Mouse (Mus musculus) mouse trophoblast stem cell (cell line): Measurements from ENCODE around the gene Rere.

ENCODE experiments used
- in situ Hi-C, 2 experiments: fragments of 300-500 bp; cut with MseI, MboI; formaldehyde crosslinking; loops; 2 replicates in 1 of 2; 3 replicates in 1 of 2; pipeline ENCODE4 v1.15.1; 2025

Gene Rere

DNA sequence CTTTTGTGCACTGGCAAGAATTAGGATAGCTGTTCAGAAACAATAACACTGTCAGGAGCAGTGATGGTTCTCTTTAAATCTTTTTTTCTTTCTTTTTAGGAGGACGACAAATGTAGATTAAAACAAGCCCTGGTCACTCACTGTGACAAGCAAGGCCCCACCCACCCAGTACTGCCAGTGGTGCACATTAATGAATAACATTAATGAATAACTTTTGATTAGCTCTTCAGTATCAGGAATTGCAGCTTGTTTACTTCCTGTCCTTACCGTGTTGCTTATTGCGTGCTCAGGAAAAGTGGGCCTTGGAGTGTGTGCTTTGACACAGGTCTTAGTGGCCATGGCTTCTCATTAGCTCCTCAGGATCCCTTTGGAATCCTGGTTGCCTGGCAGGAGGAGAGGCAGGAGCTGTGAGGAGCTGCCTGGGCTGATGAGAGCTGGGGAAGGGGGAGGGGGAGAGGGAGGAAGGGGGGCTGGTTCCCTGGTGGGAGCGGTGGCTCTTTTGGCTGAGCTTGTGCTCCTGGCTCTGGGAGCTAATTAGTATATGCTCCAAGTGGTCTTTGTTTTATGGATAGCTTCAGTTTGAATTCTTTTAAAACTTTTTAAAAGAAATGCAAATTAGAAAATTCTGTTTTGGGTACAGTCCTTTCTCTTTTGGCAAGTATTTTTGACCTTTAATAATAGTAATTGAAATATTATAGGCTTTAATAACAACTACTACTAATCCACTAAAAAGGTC lies 65.4 kb downstream of the Rere start:
- in situ Hi-C loops: loop anchor here in 1 of 2 experiments (5.0 kb wide), 1 partner anchor 115 kb away; no protein-coding TSS in a partner anchor

DNA sequence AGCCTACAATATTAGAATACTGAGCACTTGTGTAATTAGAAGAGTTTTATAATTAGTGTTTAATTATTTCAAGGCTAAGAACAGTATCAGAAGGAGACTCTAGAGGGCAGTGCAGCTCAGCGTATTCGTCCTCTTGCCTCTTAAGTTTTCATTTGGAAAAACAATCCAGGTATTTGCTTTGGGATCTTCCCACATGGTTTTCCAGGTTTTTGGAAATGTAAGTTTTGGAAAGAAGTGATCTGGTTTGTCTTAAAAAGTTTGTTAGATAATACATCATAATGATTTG lies 65.9 kb downstream of the Rere start:
- in situ Hi-C loops: loop anchor here in 1 of 2 experiments (5.0 kb wide), 1 partner anchor 115 kb away; no protein-coding TSS in a partner anchor

DNA sequence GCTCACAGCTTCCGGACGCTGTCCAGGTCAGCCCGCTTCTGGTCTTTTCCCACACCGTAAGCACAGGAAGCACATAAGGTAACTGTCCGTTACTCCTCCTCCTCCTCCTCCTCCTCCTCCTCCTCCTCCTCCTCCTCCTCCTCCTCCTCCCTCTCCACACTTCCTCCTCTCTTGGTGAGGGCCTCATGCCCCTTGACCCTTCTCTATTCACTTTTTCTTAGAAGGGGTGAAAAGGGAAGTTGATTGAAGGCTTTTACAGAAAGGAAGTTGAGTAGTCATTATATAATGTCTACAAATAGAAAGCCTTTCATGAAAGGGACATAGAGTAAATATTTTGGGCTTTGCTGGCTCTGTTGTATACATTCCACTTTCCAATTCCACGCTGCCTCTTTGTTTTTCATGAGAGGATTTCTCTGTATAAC lies 68.2 kb downstream of the Rere start:
- in situ Hi-C loops: loop anchor here in 1 of 2 experiments (5.0 kb wide), 1 partner anchor 113 kb away; no protein-coding TSS in a partner anchor

DNA sequence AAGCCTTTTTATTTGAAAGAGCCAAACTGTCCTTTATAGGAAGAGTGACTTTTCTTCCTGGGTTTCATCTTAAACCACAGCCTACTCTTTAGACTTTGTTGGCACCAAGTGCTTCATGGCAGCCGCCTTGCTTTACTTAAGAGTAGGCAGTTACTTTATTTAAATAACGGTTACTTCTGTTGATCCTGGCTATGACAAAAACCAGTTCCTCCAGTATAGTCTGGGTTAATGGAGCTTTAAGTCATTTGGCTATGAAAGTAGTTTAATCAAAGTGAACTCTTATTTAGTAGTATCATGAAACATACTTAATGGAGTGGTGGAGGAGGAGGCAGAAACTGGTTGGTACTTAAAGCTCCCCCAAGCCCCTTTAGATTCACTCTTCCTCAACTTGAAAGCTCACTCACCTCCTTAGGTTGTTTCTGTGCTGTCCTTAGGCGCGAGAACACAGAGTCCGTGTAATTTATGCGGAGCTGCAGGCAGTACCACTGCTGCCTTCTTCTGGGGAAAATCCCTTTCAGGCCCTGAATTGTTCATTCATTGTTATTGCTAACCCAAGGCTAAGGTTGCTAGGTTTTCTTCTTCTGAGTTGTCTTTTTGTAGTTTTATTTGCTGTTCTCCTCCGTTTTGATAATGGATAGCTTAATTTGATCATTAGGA lies 70.1 kb downstream of the Rere start:
- in situ Hi-C loops: no loop called here

DNA sequence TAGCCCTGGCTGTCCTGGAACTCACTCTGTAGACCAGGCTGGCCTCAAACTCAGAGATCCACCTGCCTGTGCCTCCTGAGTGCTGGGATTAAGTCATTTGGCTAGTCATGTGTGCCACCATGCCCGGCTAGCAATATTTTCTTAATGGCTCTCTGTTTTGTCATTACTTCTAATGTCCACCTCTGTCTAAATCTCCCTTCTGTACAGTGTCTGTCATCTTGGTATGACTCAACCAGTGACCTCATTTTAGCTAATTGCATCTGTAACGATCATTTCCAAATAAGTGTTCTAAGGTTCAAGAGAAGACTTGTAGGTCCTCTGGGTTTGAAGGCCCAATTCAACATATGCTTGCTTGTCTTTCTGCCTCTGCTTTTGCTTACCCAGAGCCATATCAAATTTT lies 71.3 kb downstream of the Rere start:
- in situ Hi-C loops: no loop called here

DNA sequence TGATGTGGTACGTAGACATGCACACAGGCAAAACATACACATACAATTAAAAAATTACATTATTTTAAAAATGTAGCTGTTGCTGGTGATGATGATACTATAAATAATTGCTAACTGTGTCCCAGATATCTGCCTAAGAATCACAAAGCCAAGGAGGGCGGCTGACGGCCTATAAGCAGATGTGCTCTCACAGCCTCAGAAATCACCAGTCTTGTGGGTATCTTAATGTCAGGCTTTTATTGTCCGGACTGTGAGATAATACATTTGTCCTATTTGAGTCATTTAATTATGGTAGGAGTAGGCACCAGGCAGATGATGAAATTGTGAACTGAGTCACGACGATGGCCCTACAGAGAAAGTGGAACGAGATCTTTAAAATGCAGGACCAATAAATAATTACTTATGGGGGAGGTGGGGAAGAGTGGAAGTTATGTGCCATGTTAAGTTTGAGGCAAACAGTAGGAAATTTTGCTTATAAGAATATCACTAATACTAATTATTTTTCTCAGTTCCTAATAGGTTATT lies 72.0 kb downstream of the Rere start:
- in situ Hi-C loops: no loop called here

DNA sequence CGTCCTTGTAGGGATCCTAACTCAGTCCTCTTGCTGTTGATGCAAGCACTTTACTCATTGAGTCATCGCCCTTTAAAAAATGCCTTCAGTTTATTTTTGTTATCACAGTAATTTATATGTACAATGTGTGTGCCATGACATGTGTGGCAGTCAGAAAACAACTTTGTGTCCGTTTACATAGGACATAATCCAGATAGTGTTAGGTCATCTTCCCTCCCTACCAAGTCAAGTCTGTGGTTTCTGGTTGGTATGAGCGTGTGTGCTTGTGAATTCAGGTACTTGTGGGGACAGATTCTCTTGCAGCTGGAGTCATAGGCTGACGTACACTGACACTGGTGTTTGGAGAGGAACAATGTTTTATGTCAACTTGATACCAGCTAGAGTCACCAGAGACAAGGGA lies 74.4 kb downstream of the Rere start:
- in situ Hi-C loops: no loop called here

DNA sequence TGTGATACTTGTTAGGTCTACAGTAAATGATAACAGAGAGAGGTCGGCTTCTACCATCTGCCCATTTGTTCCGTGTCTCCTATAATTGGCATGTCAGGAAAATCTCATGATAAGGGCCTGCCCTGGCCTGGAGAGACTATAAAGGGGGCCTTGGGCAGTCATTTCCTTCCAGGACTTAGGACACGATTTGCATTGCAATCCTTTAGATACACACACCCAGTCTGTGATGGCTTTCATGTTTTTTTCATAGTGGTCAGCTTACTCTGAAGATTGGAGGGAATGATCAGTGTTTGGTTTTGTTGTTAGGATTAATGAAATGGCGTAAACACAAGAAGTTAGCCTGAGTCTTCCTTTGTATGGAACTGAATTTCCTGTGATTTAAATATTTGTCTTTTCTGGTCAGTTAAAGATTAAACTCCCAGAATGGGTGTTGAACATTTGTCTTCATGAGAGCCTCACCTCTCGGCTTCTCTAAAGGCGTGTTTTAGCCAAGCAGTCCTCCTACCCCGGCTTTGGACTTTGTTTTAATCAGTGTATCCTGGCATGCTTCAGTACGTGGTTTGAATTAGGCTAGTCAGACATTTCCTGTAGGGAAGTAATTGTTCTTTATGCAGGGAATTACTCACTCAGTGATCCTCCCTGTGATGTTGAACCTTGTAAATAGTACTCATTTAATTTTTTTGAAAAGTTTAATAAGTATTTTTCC lies 80.7 kb downstream of the Rere start:
- in situ Hi-C loops: no loop called here

DNA sequence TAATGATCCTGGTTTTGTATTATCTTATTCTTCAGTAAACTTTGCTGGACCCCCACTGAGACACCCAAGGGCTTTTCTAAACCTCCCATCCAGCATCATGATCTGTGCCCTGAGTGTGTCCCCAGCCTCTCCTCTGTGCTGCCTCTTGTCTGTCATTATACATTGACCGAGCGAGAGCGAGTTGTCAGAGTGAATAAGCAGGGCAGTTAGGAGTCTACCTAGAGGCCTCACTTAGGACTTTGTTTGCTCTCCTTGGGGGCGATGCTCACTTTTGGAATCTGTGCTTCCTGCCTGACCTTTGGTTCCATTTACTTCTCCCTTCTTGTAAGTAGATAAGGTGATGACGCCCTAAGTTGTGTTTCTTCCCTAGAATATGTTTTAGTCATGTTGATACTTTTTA lies 81.4 kb downstream of the Rere start:
- in situ Hi-C loops: no loop called here

DNA sequence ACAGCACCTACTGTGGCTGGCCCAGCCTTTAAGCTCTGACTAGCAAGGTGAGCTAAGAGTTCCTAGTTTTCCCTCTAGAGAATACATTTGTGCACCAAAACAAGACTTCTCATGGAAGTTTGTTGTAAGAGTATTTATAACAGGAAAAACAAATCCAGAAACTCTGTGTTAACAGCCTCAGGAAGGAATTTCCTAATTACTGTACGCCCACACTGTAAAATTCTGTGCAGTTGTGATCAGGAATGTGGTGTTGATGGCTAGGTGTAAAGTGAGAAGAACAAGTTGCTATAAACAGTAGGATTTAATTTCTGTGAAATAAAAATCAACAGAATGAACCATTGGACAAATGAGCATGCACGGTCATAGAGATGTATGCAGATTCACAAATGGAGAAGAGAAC lies 83.3 kb downstream of the Rere start:
- in situ Hi-C loops: no loop called here

DNA sequence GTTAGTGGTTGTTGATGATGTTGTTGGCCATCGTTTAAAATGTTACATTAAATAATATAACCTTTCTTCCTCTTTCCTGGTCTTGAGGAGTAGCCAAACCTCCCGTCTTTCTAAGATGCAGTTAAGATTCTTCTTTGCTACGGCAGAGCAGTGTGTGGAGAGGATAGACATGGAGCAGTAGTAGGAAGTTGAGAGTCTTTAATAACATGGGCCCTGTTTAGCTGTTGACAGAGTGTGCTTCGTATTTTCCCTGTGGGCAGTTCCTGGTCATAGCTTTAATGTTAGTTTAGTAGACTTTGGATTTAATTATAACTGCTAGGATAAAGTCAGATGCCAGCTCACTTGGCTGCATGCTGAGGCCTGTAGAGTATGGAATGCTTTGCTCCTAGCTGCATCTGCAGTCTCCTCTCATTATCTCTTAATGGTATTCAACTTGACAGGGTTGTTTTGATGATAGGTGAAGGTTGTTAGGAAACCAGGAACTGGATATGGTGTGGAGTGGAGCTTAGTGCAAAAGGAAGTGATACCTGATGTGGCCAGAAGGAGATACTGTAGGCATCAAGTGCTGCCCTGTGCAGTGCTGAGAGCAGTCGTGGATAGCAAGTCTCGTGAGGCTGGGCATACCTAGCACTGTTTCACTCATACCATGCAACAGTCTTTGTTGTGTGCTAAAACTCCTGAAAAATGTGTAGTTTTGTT lies 85.2 kb downstream of the Rere start:
- in situ Hi-C loops: no loop called here

DNA sequence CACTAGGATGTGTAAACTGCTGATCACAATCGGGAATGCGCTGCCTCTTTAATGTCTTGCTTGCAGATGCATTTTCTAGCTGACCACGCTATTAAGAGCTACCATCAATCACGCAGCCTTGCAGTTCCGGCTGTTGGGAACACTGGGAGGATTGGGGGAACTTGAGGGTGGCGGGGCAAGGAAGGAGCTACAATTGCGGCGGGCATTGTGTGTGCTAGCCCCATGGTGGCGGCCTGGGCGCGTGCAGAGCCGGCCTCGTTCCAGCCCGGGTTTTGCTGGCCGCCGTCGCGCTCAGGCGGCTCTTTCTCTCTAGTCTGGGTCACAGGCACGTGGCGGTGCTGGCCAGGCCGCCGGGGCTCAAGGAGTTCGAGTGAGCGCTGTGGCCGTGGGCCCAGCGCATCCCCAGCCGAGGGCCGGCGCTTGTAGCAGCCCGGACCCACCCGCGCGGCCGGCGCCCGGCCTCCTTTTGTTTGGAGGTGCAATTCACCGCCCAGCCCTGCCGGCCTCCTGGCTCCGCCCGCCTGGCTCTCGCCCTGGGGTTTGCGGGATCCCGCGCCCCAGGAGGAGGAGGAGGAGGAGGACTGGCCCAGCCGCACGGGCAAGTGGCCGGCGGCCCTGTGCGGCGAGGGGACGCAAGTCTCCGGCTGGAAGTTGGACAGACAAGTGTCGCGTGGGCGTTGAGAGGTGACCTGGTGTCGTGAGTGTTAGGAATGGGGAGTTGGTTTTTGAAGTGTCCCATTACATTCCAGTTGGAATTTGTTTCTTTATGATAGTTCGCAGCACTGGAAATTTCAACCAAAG lies 90.3 kb downstream of the Rere start:
- in situ Hi-C loops: no loop called here

DNA sequence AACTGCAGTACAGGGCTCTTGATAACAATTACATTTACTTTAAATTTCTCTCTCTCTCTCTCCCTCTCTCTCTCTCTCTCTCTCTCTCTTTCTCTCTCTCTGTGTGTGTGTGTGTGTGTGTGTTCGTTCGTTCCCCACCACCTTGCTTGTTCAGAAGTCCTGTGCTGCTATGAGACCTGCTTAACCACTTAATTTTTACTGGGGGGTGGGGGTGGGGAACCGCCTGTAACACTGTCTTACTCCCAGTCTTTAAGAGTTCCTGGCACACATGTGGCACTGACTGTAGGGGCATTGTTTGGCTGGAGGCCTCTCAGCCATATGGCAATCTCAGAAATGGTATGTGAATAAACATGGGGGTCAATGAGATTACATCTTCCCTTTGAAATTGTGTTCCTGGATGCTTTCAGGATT lies 91.2 kb downstream of the Rere start:
- in situ Hi-C loops: no loop called here

DNA sequence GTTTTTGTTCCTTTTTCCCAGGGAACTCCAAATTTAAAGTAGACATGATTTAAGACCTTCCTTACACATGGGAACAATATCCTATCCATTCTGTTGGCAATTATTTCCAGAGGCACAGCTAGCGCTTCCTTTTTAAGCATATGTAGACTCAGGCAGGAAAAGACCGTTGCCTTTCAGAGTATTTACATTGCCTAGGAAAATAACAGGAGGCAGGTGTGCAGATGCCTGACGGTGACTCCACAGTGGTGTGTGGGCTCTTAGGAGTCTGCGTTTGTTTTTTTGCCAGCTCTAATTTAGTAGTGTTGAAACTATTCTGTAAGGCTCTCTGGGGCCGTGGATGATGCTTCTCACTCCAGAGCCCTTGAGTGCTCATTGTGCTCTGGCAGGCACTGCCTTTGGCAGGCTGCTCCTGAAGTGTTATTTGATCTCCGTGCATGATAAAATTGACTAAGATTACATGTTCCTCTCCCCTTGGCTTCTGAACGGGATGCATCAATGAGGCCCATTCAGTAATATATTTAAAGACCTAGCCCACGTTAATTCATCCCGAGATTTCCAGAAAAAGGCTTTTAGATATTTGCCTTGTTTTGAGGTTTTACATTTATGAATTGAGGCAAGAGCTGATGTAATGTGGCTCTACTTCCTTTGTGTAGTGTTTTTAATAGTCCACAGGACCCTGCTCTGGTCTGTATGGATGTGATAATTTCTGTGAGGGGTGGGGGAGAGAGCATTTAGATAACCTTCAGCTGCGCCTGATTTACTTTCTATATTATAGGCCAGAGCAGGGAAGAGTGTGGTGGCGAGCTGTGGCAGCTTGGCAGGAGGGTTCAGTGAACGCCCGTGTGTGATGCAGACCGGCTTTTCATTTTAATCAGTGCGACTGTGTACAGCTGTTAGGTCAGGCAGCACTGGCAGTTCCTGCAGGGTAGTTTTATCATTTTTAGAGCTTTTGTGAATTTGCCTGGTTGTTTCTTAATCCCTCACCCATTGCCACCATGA lies 92.0 kb downstream of the Rere start:
- in situ Hi-C loops: no loop called here

DNA sequence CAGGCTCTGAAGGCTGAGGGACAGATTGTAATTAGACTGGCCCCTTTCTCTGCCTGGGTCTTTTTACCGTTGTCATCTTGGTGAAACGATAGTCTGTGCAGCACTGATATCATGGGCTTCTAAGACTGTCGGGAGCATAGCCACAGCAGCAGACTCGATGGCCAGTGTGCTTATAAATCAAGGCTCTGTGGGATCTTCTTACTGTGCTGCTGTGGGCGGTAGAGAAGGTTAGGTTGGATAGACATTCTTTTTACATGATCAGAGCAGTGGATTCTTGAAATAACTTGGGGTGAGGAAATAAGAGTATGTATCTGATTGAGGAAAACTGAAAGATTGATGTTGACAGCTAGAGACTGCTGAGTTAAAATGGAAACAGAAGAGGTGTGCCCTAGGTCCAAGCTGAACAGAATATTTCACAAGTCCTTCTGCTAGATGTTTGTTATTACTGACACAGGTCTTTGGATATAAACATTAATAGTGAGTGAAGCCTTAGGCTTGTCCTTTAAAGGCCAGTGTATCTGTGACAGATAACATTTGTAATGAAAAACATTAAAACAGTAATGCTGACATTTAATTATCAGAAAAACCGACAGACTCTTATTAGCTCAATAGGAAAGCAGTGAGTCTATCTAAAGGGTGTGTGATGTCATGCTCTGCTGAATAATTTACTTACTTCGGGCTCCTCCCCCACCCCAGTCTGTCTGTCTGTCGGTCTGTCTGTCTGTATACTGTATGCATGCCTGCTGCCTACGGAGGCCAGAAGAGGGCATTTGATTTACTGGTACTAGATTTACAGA lies 93.4 kb downstream of the Rere start:
- in situ Hi-C loops: no loop called here

DNA sequence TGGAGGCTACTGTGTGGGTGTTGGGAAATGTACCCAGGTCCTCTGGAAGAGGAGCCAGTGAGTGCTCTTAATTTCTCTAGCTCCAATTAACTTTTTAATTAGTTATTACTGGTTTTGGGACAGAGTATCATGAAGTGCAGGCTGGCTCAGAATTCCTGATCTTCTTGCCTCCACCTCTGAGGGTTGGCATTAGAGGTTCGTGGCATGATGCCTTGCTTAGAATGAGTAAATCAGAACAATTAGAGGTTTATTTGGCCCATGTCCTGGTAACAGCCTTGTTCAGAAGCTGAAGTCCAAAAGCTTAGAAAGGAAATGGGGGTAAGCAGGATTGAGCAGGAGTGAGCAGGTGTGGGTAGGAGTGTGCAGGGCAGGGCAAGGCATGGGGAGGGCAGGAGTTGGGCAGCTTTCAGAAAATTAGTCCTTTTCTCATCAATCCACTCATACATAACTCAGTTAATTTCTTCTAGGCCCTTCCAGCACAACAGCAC lies 94.0 kb downstream of the Rere start:
- in situ Hi-C loops: no loop called here

DNA sequence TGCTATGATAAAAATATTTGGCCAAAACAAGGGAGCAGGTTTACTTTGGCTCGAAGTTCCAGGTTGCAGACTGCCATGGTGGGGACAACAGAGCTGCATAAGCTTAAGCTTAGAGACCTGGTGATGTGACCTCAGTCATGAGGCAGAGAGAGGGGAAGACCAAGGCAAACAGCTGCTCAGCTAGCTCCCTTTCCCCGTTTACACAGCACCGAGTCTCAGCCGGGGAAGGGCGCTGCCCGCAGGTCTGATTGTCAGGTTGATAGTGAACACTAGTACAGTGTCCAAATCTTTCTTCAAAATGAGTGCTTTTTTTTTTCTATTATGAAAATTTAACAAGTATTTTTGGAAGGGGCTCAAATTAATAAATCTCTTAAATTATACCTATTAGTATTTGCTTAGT lies 97.9 kb downstream of the Rere start:
- in situ Hi-C loops: no loop called here

DNA sequence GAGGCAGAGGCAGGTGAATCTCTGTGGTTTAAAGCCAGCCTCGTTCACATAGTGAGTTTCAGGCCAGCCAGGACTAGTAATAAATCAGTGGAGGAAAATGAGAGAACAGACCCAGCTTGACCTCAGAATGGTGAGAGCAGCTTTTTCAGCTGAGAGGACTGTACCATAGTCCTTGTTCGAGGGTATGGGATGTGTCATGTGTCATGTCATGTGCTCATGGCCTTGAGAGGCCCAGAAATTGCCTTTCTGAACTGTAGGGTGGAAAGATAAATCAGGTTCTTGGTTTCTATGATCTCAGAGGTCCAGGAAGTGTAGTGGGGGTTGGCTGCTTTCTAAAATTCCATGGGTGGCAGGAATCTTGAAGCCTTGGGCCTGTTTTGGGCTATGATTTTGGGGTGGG lies 98.3 kb downstream of the Rere start:
- in situ Hi-C loops: no loop called here

DNA sequence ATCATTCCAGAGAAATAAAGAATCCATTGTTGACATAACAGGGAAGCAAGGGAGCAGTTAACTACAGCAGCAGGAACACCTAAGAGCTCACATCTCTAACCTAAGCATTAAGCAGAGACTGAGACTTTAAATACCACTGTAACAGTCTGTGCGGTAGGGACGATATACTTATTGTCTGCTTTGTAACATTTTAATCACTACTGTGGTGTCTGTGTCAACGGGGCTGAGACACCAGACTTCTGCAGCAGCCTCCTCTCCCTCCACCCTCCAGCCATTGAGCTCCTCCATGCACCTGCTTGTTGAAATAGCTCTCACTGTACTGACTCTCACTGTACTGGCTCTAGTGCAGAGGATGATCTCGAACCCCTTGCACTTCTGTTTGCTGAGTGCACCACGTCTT lies 98.8 kb downstream of the Rere start:
- in situ Hi-C loops: no loop called here
